Mouse (Mus musculus): ENCODE data around the gene Haus2.
"Not testable (repeated sequence)": the region's sequence is repeated elsewhere in the genome, so short reads cannot be mapped to it uniquely, and the experiment has no call there.

- TF ChIP-seq CTCF, POLR2A (IDR thresholded peaks at IDR 0.05; ENCODE audit: insufficient read depth, low read depth, low read length): not testable (repeated sequence)
These were observed 44.5 kb upstream of the Haus2 start for GRCm38 (mm10) chr2:120564548-120565188.
